In genomic region chr11:69089616-69090290, GRCm38 (mm10) we compare ENCODE assay signal across 8 mouse cellular contexts. TPM values are rescaled to one million over a fixed set of nuclear protein-coding genes. Genes with fewer than 3 reads are reported as not detected.
DNase-seq lines count a peak whose midpoint lies in the region; ATAC-seq and TF ChIP-seq lines count a peak whose summit lies in the region.

No protein-coding gene starts in this region.

- peak overlapping the region; percentile 98 for H3K27ac ChIP-seq in heart, embryonic 13.5 days (replicated peaks)
- no peak overlapping the region for H3K27ac ChIP-seq in MEL (ENCODE audit: control insufficient read depth, low read depth, low read length)
- H3K27ac ChIP-seq in forebrain, embryonic 12.5 days = no peak overlapping the region; the same call in 1 of the 2 replicates
- no peak overlapping the region for H3K27ac ChIP-seq in limb, embryonic 12.5 days
- H3K27ac ChIP-seq in stomach, embryonic 14.5 days (ENCODE audit: low read length) = no peak overlapping the region; the same call in 1 of the 2 replicates

- ATAC-seq in heart, embryonic 13.5 days (ENCODE audit: extremely low read depth, insufficient number of reproducible peaks, low FRiP score, low TSS enrichment) = no peak
- no peak for ATAC-seq in forebrain, embryonic 12.5 days (ENCODE audit: low FRiP score)
- no peak for ATAC-seq in limb, embryonic 12.5 days (ENCODE audit: insufficient number of reproducible peaks, insufficient read depth, low FRiP score, low TSS enrichment, low read depth)
- ATAC-seq in stomach, embryonic 14.5 days (ENCODE audit: insufficient number of reproducible peaks, insufficient read depth, low FRiP score, low read depth) = no peak

- peak overlapping the region; percentile 100 for H3K4me3 ChIP-seq in heart, embryonic 13.5 days
- peak overlapping the region; percentile 77 to 100 for H3K4me3 ChIP-seq in MEL (ENCODE audit: control insufficient read depth in 1 of 2, insufficient read depth in 1 of 2, low read depth in 2 of 2, low read length in 2 of 2)
- peak overlapping the region; percentile 95 for H3K4me3 ChIP-seq in forebrain, embryonic 12.5 days (replicated peaks)
- H3K4me3 ChIP-seq in limb, embryonic 12.5 days (replicated peaks) = peak overlapping the region; percentile 97
- peak overlapping the region; percentile 99 for H3K4me3 ChIP-seq in stomach, embryonic 14.5 days (ENCODE audit: low read depth, low read length)

- TF ChIP-seq POLR2A in MEL (IDR thresholded peaks at IDR 0.05; ENCODE audit: control insufficient read depth in 1 of 2, insufficient read depth in 1 of 2, low read depth in 1 of 2, low read length in 2 of 2, poor library complexity in 1 of 2) = no peak

- H3K9me3 ChIP-seq in heart, embryonic 13.5 days = no peaks in the 10 kb centered on the region
- no peaks in the 10 kb centered on the region for H3K9me3 ChIP-seq in MEL (replicated peaks; ENCODE audit: insufficient read depth, low read length)
- H3K9me3 ChIP-seq in forebrain, embryonic 12.5 days = no peaks in the 10 kb centered on the region
- H3K9me3 ChIP-seq in limb, embryonic 12.5 days = no peaks in the 10 kb centered on the region
- H3K9me3 ChIP-seq in stomach, embryonic 14.5 days (ENCODE audit: control insufficient read depth, low read depth, low read length) = no peaks in the 10 kb centered on the region

- H3K27me3 ChIP-seq in heart, embryonic 13.5 days (replicated peaks) = no peaks in the 10 kb centered on the region
- H3K27me3 ChIP-seq in MEL (ENCODE audit: control insufficient read depth in 1 of 2, insufficient read depth in 2 of 2, low read length in 2 of 2) = no peaks in the 10 kb centered on the region
- no peaks in the 10 kb centered on the region for H3K27me3 ChIP-seq in forebrain, embryonic 12.5 days
- H3K27me3 ChIP-seq in limb, embryonic 12.5 days = no peaks in the 10 kb centered on the region
- no peaks in the 10 kb centered on the region for H3K27me3 ChIP-seq in stomach, embryonic 14.5 days (ENCODE audit: control insufficient read depth, insufficient read depth, low read length)

- peaks cover 17% of the 10 kb centered on the region for H3K79me2 ChIP-seq in MEL (ENCODE audit: control insufficient read depth, insufficient read depth, low read length, poor library complexity)

- intact Hi-C loops in heart, postnatal 10 days (cut with DNase I) = loop anchor here (2.0 to 10.0 kb wide), 3 partner anchors 17 to 325 kb away; partner anchors contain the start of genes 9130213A22Rik and Kdm6b

- H3K9ac ChIP-seq in heart, embryonic 13.5 days = peak overlapping the region; percentile 100
- peak overlapping the region; percentile 94 for H3K9ac ChIP-seq in MEL (ENCODE audit: control insufficient read depth, low read depth, low read length, poor library complexity, severe bottlenecking)
- peak overlapping the region; percentile 99 for H3K9ac ChIP-seq in forebrain, embryonic 12.5 days
- peak overlapping the region; percentile 99 for H3K9ac ChIP-seq in limb, embryonic 12.5 days (replicated peaks)
- H3K9ac ChIP-seq in stomach, embryonic 14.5 days (replicated peaks; ENCODE audit: low read depth, low read length) = peak overlapping the region; percentile 99

- no peak for TF ChIP-seq RAD21 in MEL (IDR thresholded peaks at IDR 0.05; ENCODE audit: low read depth, low read length)

- peaks cover 73% of the 10 kb centered on the region for H3K4me1 ChIP-seq in heart, embryonic 13.5 days
- H3K4me1 ChIP-seq in MEL (ENCODE audit: control insufficient read depth in 1 of 2, insufficient read depth in 2 of 2, low read length in 2 of 2) = peaks cover 3 to 16% of the 10 kb centered on the region in 2 experiments; a peak in 3 of 4 replicates
- H3K4me1 ChIP-seq in forebrain, embryonic 12.5 days = peaks cover 30% of the 10 kb centered on the region
- H3K4me1 ChIP-seq in limb, embryonic 12.5 days (replicated peaks) = peaks cover 40% of the 10 kb centered on the region
- H3K4me1 ChIP-seq in stomach, embryonic 14.5 days (ENCODE audit: control insufficient read depth, insufficient read depth, low read length) = peaks cover 31% of the 10 kb centered on the region

- DNase-seq in heart, postnatal 10 days = no peak
- DNase-seq in MEL (ENCODE audit: low read depth, low spot score) = no peak
- DNase-seq in layer of hippocampus, adult 9-11 months = no peak
- no peak for DNase-seq in left cerebral cortex, adult 9 months (ENCODE audit: low spot score in 2 of 2)

- TF ChIP-seq EP300 in MEL (IDR thresholded peaks at IDR 0.05; ENCODE audit: low read depth in 1 of 2, low read length in 2 of 2) = no peak

- WGBS in heart, embryonic 13.5 days = 76% methylated on average over 12 of the region's 12 CpGs
- WGBS in forebrain, embryonic 12.5 days = 92% methylated on average over 12 of the region's 12 CpGs
- WGBS in limb, embryonic 12.5 days = 87% methylated on average over 12 of the region's 12 CpGs
- WGBS in stomach, embryonic 14.5 days = 84% methylated on average over 12 of the region's 12 CpGs

- H3K4me2 ChIP-seq in heart, embryonic 13.5 days = peak overlapping the region; percentile 96
- H3K4me2 ChIP-seq in forebrain, embryonic 12.5 days = peak overlapping the region; percentile 98
- peak overlapping the region; percentile 98 for H3K4me2 ChIP-seq in limb, embryonic 12.5 days
- H3K4me2 ChIP-seq in stomach, embryonic 14.5 days (replicated peaks; ENCODE audit: low read depth, low read length) = peak overlapping the region; percentile 74

- H3K36me3 ChIP-seq in heart, embryonic 13.5 days = peaks cover 34% of the 10 kb centered on the region
- H3K36me3 ChIP-seq in MEL (ENCODE audit: control insufficient read depth in 1 of 2, insufficient read depth in 2 of 2, low read length in 2 of 2) = peaks cover 6 to 7% of the 10 kb centered on the region in 2 experiments
- H3K36me3 ChIP-seq in forebrain, embryonic 12.5 days (replicated peaks) = peaks cover 21% of the 10 kb centered on the region
- peaks cover 34% of the 10 kb centered on the region for H3K36me3 ChIP-seq in limb, embryonic 12.5 days
- peaks cover 24% of the 10 kb centered on the region for H3K36me3 ChIP-seq in stomach, embryonic 14.5 days (ENCODE audit: control insufficient read depth, insufficient read depth, low read length)

- no peak for TF ChIP-seq CTCF in MEL (IDR thresholded peaks at IDR 0.05 in 2 of 3, conservative IDR thresholded peaks at IDR 0.05 in 1 of 3; ENCODE audit: control insufficient read depth in 1 of 3, insufficient read depth in 1 of 3, low read depth in 2 of 3, low read length in 3 of 3, poor library complexity in 1 of 3, severe bottlenecking in 1 of 3)

RNA-seq across cellular contexts. Expression of gene Vamp2, which starts 1.5 kb away (rescaled TPM):
- polyA plus RNA-seq in heart, embryonic 13.5 days (2015; fragmentation: Nextera tagmentation; extraction: Ambion mirVana) = 79.5 and 82.1 TPM in 2 replicates
- total RNA-seq in heart, postnatal 10 days (2021) = 10 to 100 TPM; 71.1 to 85.8 TPM
- 3.3 and 4.2 TPM in 2 replicates for total RNA-seq in MEL (2012; rRNA removed)
- polyA plus RNA-seq in MEL (2012; ENCODE audit: insufficient read depth in 1 of 2, insufficient read length in 2 of 2, low read depth in 1 of 2, low replicate concordance in 2 of 2, missing spikeins in 1 of 2) = 10 to 100 TPM in 1 of 2 experiments, not detected in 1; 28.9 TPM
- polyA plus RNA-seq in forebrain, embryonic 12.5 days (2016; fragmentation: Nextera tagmentation; extraction: Ambion mirVana) = 103 and 121 TPM in 2 replicates
- 68.0 and 79.5 TPM in 2 replicates for polyA plus RNA-seq in limb, embryonic 12.5 days (2016; fragmentation: Nextera tagmentation; extraction: Ambion mirVana)
- polyA plus RNA-seq in stomach, embryonic 14.5 days (2014; fragmentation: Nextera tagmentation; extraction: Ambion mirVana) = 104 and 107 TPM in 2 replicates

RNA-seq across cellular contexts. Expression of gene Per1, which starts 5.3 kb away (rescaled TPM):
- polyA plus RNA-seq in heart, embryonic 13.5 days (2015; fragmentation: Nextera tagmentation; extraction: Ambion mirVana) = 8.6 and 9.0 TPM in 2 replicates
- total RNA-seq in heart, postnatal 10 days (2021) = 100 to 1,000 TPM in 1 of 2 experiments, 10 to 100 TPM in 1; 61.4 to 101 TPM
- total RNA-seq in MEL (2012; rRNA removed) = 4.5 and 5.6 TPM in 2 replicates
- polyA plus RNA-seq in MEL (2012; ENCODE audit: insufficient read depth in 1 of 2, insufficient read length in 2 of 2, low read depth in 1 of 2, low replicate concordance in 2 of 2, missing spikeins in 1 of 2) = 10 to 100 TPM in 1 of 2 experiments, not detected in 1; 34.9 TPM
- polyA plus RNA-seq in forebrain, embryonic 12.5 days (2016; fragmentation: Nextera tagmentation; extraction: Ambion mirVana) = 7.8 and 12.3 TPM in 2 replicates
- polyA plus RNA-seq in limb, embryonic 12.5 days (2016; fragmentation: Nextera tagmentation; extraction: Ambion mirVana) = 7.2 and 10.4 TPM in 2 replicates
- polyA plus RNA-seq in stomach, embryonic 14.5 days (2014; fragmentation: Nextera tagmentation; extraction: Ambion mirVana) = 10.5 and 15.1 TPM in 2 replicates

RNA-seq across cellular contexts. Expression of gene Tmem107, which starts 19.1 kb away (rescaled TPM):
- polyA plus RNA-seq in heart, embryonic 13.5 days (2015; fragmentation: Nextera tagmentation; extraction: Ambion mirVana) = 28.4 and 31.3 TPM in 2 replicates
- total RNA-seq in heart, postnatal 10 days (2021) = 1 to 10 TPM; 5.8 to 7.8 TPM
- 44.8 and 47.0 TPM in 2 replicates for total RNA-seq in MEL (2012; rRNA removed)
- 10 to 100 TPM in 1 of 2 experiments, not detected in 1; 79.5 TPM for polyA plus RNA-seq in MEL (2012; ENCODE audit: insufficient read depth in 1 of 2, insufficient read length in 2 of 2, low read depth in 1 of 2, low replicate concordance in 2 of 2, missing spikeins in 1 of 2)
- 53.4 and 56.9 TPM in 2 replicates for polyA plus RNA-seq in forebrain, embryonic 12.5 days (2016; fragmentation: Nextera tagmentation; extraction: Ambion mirVana)
- polyA plus RNA-seq in limb, embryonic 12.5 days (2016; fragmentation: Nextera tagmentation; extraction: Ambion mirVana) = 39.5 and 41.0 TPM in 2 replicates
- 59.4 and 59.8 TPM in 2 replicates for polyA plus RNA-seq in stomach, embryonic 14.5 days (2014; fragmentation: Nextera tagmentation; extraction: Ambion mirVana)

RNA-seq across cellular contexts. Expression of gene Borcs6, which starts 30.2 kb away (rescaled TPM):
- polyA plus RNA-seq in heart, embryonic 13.5 days (2015; fragmentation: Nextera tagmentation; extraction: Ambion mirVana) = 9.7 and 10.3 TPM in 2 replicates
- 10 to 100 TPM; 16.7 to 19.4 TPM for total RNA-seq in heart, postnatal 10 days (2021)
- 9.2 and 10.2 TPM in 2 replicates for total RNA-seq in MEL (2012; rRNA removed)
- polyA plus RNA-seq in MEL (2012; ENCODE audit: insufficient read depth in 1 of 2, insufficient read length in 2 of 2, low read depth in 1 of 2, low replicate concordance in 2 of 2, missing spikeins in 1 of 2) = 1 to 10 TPM in 1 of 2 experiments, not detected in 1; 9.3 TPM
- polyA plus RNA-seq in forebrain, embryonic 12.5 days (2016; fragmentation: Nextera tagmentation; extraction: Ambion mirVana) = 7.4 and 11.1 TPM in 2 replicates
- polyA plus RNA-seq in limb, embryonic 12.5 days (2016; fragmentation: Nextera tagmentation; extraction: Ambion mirVana) = 9.2 and 10.0 TPM in 2 replicates
- polyA plus RNA-seq in stomach, embryonic 14.5 days (2014; fragmentation: Nextera tagmentation; extraction: Ambion mirVana) = 9.2 and 11.0 TPM in 2 replicates

RNA-seq across cellular contexts. Expression of gene Hes7, which starts 30.5 kb away (rescaled TPM):
- polyA plus RNA-seq in heart, embryonic 13.5 days (2015; fragmentation: Nextera tagmentation; extraction: Ambion mirVana) = 0.47 and 0.67 TPM in 2 replicates
- under 1 TPM; 0.17 to 0.34 TPM for total RNA-seq in heart, postnatal 10 days (2021)
- 0.08 TPM in 1 of 2 replicates, not detected in the other for total RNA-seq in MEL (2012; rRNA removed)
- polyA plus RNA-seq in MEL (2012; ENCODE audit: insufficient read depth in 1 of 2, insufficient read length in 2 of 2, low read depth in 1 of 2, low replicate concordance in 2 of 2, missing spikeins in 1 of 2) = 1 to 10 TPM in 1 of 2 experiments, not detected in 1; 1.4 TPM
- 0.31 and 0.43 TPM in 2 replicates for polyA plus RNA-seq in forebrain, embryonic 12.5 days (2016; fragmentation: Nextera tagmentation; extraction: Ambion mirVana)
- polyA plus RNA-seq in limb, embryonic 12.5 days (2016; fragmentation: Nextera tagmentation; extraction: Ambion mirVana) = 0.56 and 0.74 TPM in 2 replicates
- polyA plus RNA-seq in stomach, embryonic 14.5 days (2014; fragmentation: Nextera tagmentation; extraction: Ambion mirVana) = 0.39 and 0.54 TPM in 2 replicates
